Mouse (Mus musculus) B cell, adult (primary cell): ENCODE measurements around the gene Steap4. TPM values are rescaled to one million over a fixed set of nuclear protein-coding genes. Genes with fewer than 3 reads are reported as not detected.

Experiments used
- total RNA-seq: library from RNA; stranded (reverse); gene quantifications from 4 replicates; pipeline ENCODE4 v1.2.4, GENCODE M21; 2023; ENCODE audit not compliant: inconsistent age

The Steap4 gene
- 3.6 to 5.9 TPM (median 5.1 TPM) in 4 replicates for total RNA-seq

GRCm38 (mm10) chr5:7960176-7960575 is at the start of gene Steap4:
Gene Steap4 (plus strand): TSS chr5:7960457.

Other genes with a start within 250 kb of the Steap4 start
- gene Sri, start 85.6 kb downstream of the Steap4 start, total RNA-seq = 170 to 201 TPM (median 192 TPM) in 4 replicates